Mouse (Mus musculus) urinary bladder, postnatal 4 days (tissue): ENCODE measurements around the gene Tex44.
"Not testable (repeated sequence)": the region's sequence is repeated elsewhere in the genome, so short reads cannot be mapped to it uniquely, and the experiment has no call there.

Experiments used
- DNase-seq, 2 experiments: peaks; one replicate each; pipeline ENCODE4 v3.0.0; 2021 to 2022; ENCODE audit warnings: low spot score in 2 of 2

Gene Tex44

GRCm38 (mm10) chr1:86443386-86444172 is 17.4 kb downstream of the Tex44 start:
- no peak for DNase-seq

- peak in 1 of 2 experiments; percentile 31 for DNase-seq
Observed at GRCm38 (mm10) chr1:86447596-86448171, 21.6 kb downstream of the Tex44 start.

- DNase-seq = no peak
Observed at GRCm38 (mm10) chr1:86448272-86448671, 22.1 kb downstream of the Tex44 start.

- DNase-seq = no peak
Observed at GRCm38 (mm10) chr1:86449966-86450365, 23.8 kb downstream of the Tex44 start.

- no peak for DNase-seq
Observed at GRCm38 (mm10) chr1:86452713-86453112, 26.6 kb downstream of the Tex44 start.

- DNase-seq = no peak
Observed at GRCm38 (mm10) chr1:86456892-86457581, 30.9 kb downstream of the Tex44 start.

GRCm38 (mm10) chr1:86459371-86459770 is 33.2 kb downstream of the Tex44 start:
- no peak for DNase-seq

GRCm38 (mm10) chr1:86464223-86464874 is 38.2 kb downstream of the Tex44 start:
- DNase-seq = no peak

GRCm38 (mm10) chr1:86464875-86465224 is 38.7 kb downstream of the Tex44 start:
- DNase-seq = no peak

- no peak for DNase-seq
Observed at GRCm38 (mm10) chr1:86467416-86467815, 41.3 kb downstream of the Tex44 start.

- no peak for DNase-seq
Observed at GRCm38 (mm10) chr1:86469876-86470275, 43.7 kb downstream of the Tex44 start.

GRCm38 (mm10) chr1:86470519-86471181 is 44.5 kb downstream of the Tex44 start:
- DNase-seq = peak; percentile 58 to 69

GRCm38 (mm10) chr1:86471504-86471961 is 45.4 kb downstream of the Tex44 start:
- DNase-seq = not testable (repeated sequence)

- peak; percentile 66 to 76 for DNase-seq
Observed at GRCm38 (mm10) chr1:86472197-86472952, 46.2 kb downstream of the Tex44 start.

GRCm38 (mm10) chr1:86473109-86473760 is 47.1 kb downstream of the Tex44 start:
- DNase-seq = no peak
